Mouse (Mus musculus): ENCODE results near the gene Lancl3.

The Lancl3 gene

GRCm38 (mm10) chrX:9199761-9200371 lies at the start of gene Lancl3:
Gene Lancl3, plus strand, starts transcription at chrX:9199902.
- DNase-seq (ENCODE audit: extremely low spot score, low spot score) = peak; percentile 39

- DNase-seq (ENCODE audit: extremely low spot score, low spot score) = no peak
These were observed 20.7 kb upstream of the Lancl3 start for GRCm38 (mm10) chrX:9179011-9179410.

GRCm38 (mm10) chrX:9181570-9181969 lies 18.1 kb upstream of the Lancl3 start:
- DNase-seq (ENCODE audit: extremely low spot score, low spot score) = no peak

- DNase-seq (ENCODE audit: extremely low spot score, low spot score) = peak; percentile 42
These were observed 747 bp downstream of the Lancl3 start for GRCm38 (mm10) chrX:9200380-9200917.

- no peak for DNase-seq (ENCODE audit: extremely low spot score, low spot score)
These were observed 2.3 kb downstream of the Lancl3 start for GRCm38 (mm10) chrX:9201954-9202353.

GRCm38 (mm10) chrX:9202781-9203405 lies 3.2 kb downstream of the Lancl3 start:
- no peak for DNase-seq (ENCODE audit: extremely low spot score, low spot score)

- DNase-seq (ENCODE audit: extremely low spot score, low spot score) = no peak
These were observed 5.4 kb downstream of the Lancl3 start for GRCm38 (mm10) chrX:9205121-9205520.

- peak; percentile 14 for DNase-seq (ENCODE audit: extremely low spot score, low spot score)
These were observed 16.5 kb downstream of the Lancl3 start for GRCm38 (mm10) chrX:9216244-9216643.

GRCm38 (mm10) chrX:9219570-9219969 lies 19.9 kb downstream of the Lancl3 start:
- no peak for DNase-seq (ENCODE audit: extremely low spot score, low spot score)

GRCm38 (mm10) chrX:9221206-9221605 lies 21.5 kb downstream of the Lancl3 start:
- DNase-seq (ENCODE audit: extremely low spot score, low spot score) = peak; percentile 17

- DNase-seq (ENCODE audit: extremely low spot score, low spot score) = no peak
These were observed 22.0 kb downstream of the Lancl3 start for GRCm38 (mm10) chrX:9221736-9222135.

- no peak for DNase-seq (ENCODE audit: extremely low spot score, low spot score)
These were observed 22.9 kb downstream of the Lancl3 start for GRCm38 (mm10) chrX:9222412-9223221.

- DNase-seq (ENCODE audit: extremely low spot score, low spot score) = no peak
These were observed 27.4 kb downstream of the Lancl3 start for GRCm38 (mm10) chrX:9227105-9227504.

GRCm38 (mm10) chrX:9240737-9241591 lies 41.3 kb downstream of the Lancl3 start:
- DNase-seq (ENCODE audit: extremely low spot score, low spot score) = no peak

- DNase-seq (ENCODE audit: extremely low spot score, low spot score) = no peak
These were observed 43.7 kb downstream of the Lancl3 start for GRCm38 (mm10) chrX:9243381-9243864.

- DNase-seq (ENCODE audit: extremely low spot score, low spot score) = no peak
These were observed 45.1 kb downstream of the Lancl3 start for GRCm38 (mm10) chrX:9244603-9245336.

- DNase-seq (ENCODE audit: extremely low spot score, low spot score) = no peak
These were observed 49.2 kb downstream of the Lancl3 start for GRCm38 (mm10) chrX:9248911-9249310.

GRCm38 (mm10) chrX:9253990-9254389 lies 54.3 kb downstream of the Lancl3 start:
- no peak for DNase-seq (ENCODE audit: extremely low spot score, low spot score)

- no peak for DNase-seq (ENCODE audit: extremely low spot score, low spot score)
These were observed 55.2 kb downstream of the Lancl3 start for GRCm38 (mm10) chrX:9254901-9255300.

GRCm38 (mm10) chrX:9256766-9257165 lies 57.1 kb downstream of the Lancl3 start, which contains the start of gene Gm14862:
Gene Gm14862, minus strand, starts transcription at chrX:9256899.
- no peak for DNase-seq (ENCODE audit: extremely low spot score, low spot score)

Data from neural tube, embryonic 10.5 days (tissue).